15 mouse cellular contexts compared by ENCODE assay signal in the genomic region with DNA sequence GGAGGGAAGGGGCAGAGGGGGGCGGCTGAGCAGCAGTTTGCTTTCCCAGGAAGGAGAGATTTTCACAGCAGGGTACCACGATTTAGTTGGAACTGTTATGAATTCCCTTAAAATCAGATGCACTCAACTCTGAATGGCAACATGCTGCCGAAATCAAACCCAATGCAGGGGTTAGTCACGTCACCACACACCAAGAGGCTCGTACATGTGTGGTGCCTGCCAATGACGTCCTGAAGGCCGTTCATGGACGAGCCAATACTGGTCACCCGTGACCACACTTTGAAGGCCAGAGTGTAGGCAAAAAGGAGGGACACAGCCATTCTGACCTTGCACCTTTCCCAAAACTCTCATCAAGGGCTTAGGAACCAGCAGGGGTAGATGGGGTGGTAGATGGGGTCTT.
"Had no signal": no experiment of that assay in that cellular context is flagged by ENCODE, and none has a peak within 500 bp of the region (broad histone marks: within the 10 kb centered on the region; RNA-seq: fewer than 3 reads in every experiment).

No protein-coding gene starts in this region.

- H3K27ac ChIP-seq: neural tube, embryonic 13.5 days; neural tube, embryonic 15.5 days; stomach, embryonic 15.5 days; stomach, postnatal 0 days had no signal

- H3K36me3 ChIP-seq: neural tube, embryonic 13.5 days; neural tube, embryonic 15.5 days; stomach, embryonic 15.5 days had no signal

- H3K27me3 ChIP-seq: neural tube, embryonic 13.5 days; stomach, embryonic 15.5 days had no signal

- DNase-seq: retina, postnatal 1 day; right cerebral cortex, adult 18-20 months; right cerebral cortex, postnatal 14 days; right cerebral cortex, postnatal 25 days; right cerebral cortex, postnatal 4 days; spleen, adult 18-20 months; thymus, adult 18-20 months; thymus, adult 2 months; thymus, postnatal 14 days; thymus, postnatal 25 days; thymus, postnatal 4 days had no signal

- H3K4me2 ChIP-seq: neural tube, embryonic 13.5 days; neural tube, embryonic 15.5 days; stomach, embryonic 15.5 days had no signal

- H3K9me3 ChIP-seq: neural tube, embryonic 13.5 days; neural tube, embryonic 15.5 days; stomach, embryonic 15.5 days had no signal

- H3K9ac ChIP-seq: neural tube, embryonic 13.5 days; neural tube, embryonic 15.5 days; stomach, embryonic 15.5 days had no signal

- H3K4me3 ChIP-seq: neural tube, embryonic 13.5 days; neural tube, embryonic 15.5 days; stomach, embryonic 15.5 days had no signal

- H3K4me1 ChIP-seq: neural tube, embryonic 13.5 days; neural tube, embryonic 15.5 days; stomach, embryonic 15.5 days had no signal
